Mouse (Mus musculus) c-Kit-positive CD71-positive TER-119-positive erythroid progenitor cells, embryonic 14.5 days (primary cell): ENCODE results near the gene Asprv1.

ENCODE experiments used
- DNase-seq: peaks from one replicate; pipeline ENCODE4 v3.0.0-alpha.2; 2013; ENCODE audit warnings: low spot score

Asprv1 gene

GRCm38 (mm10) chr6:86627946-86628345 lies at the start of gene Asprv1:
Gene Asprv1, plus strand, starts transcription at chr6:86628164.
- DNase-seq = no peak

- DNase-seq = no peak
These were observed 49.6 kb upstream of the Asprv1 start for GRCm38 (mm10) chr6:86578396-86578795.

- no peak for DNase-seq
These were observed 48.7 kb upstream of the Asprv1 start for GRCm38 (mm10) chr6:86579066-86579784.

GRCm38 (mm10) chr6:86579926-86580325 lies 48.0 kb upstream of the Asprv1 start:
- DNase-seq = no peak

- DNase-seq = no peak
These were observed 44.8 kb upstream of the Asprv1 start for GRCm38 (mm10) chr6:86583141-86583540.

GRCm38 (mm10) chr6:86583601-86584215 lies 44.3 kb upstream of the Asprv1 start:
- no peak for DNase-seq

GRCm38 (mm10) chr6:86584296-86585015 lies 43.5 kb upstream of the Asprv1 start:
- no peak for DNase-seq

GRCm38 (mm10) chr6:86585070-86585600 lies 42.8 kb upstream of the Asprv1 start:
- peak; percentile 13 for DNase-seq

- DNase-seq = no peak
These were observed 41.9 kb upstream of the Asprv1 start for GRCm38 (mm10) chr6:86586070-86586469.

- DNase-seq = no peak
These were observed 39.5 kb upstream of the Asprv1 start for GRCm38 (mm10) chr6:86588429-86588828.

- DNase-seq = peak; percentile 24
These were observed 34.6 kb upstream of the Asprv1 start for GRCm38 (mm10) chr6:86593146-86593897.

- DNase-seq = peak; percentile 67
These were observed 33.3 kb upstream of the Asprv1 start for GRCm38 (mm10) chr6:86594636-86595035.

GRCm38 (mm10) chr6:86595865-86596440 lies 32.0 kb upstream of the Asprv1 start:
- no peak for DNase-seq

- peak; percentile 10 for DNase-seq
These were observed 29.2 kb upstream of the Asprv1 start for GRCm38 (mm10) chr6:86598742-86599193.

- peak; percentile 85 for DNase-seq
These were observed 28.8 kb upstream of the Asprv1 start for GRCm38 (mm10) chr6:86599197-86599596.

- DNase-seq = peak; percentile 41
These were observed 28.0 kb upstream of the Asprv1 start for GRCm38 (mm10) chr6:86599951-86600414.

- no peak for DNase-seq
These were observed 22.7 kb upstream of the Asprv1 start for GRCm38 (mm10) chr6:86605260-86605659.

GRCm38 (mm10) chr6:86606289-86606688 lies 21.7 kb upstream of the Asprv1 start:
- DNase-seq = no peak

- DNase-seq = no peak
These were observed 20.5 kb upstream of the Asprv1 start for GRCm38 (mm10) chr6:86607471-86607870.

GRCm38 (mm10) chr6:86609235-86609634 lies 18.7 kb upstream of the Asprv1 start:
- DNase-seq = no peak

- DNase-seq = no peak
These were observed 17.2 kb upstream of the Asprv1 start for GRCm38 (mm10) chr6:86610714-86611113.
